Comparison of ENCODE assay signal across 24 mouse cellular contexts in the genomic region with DNA sequence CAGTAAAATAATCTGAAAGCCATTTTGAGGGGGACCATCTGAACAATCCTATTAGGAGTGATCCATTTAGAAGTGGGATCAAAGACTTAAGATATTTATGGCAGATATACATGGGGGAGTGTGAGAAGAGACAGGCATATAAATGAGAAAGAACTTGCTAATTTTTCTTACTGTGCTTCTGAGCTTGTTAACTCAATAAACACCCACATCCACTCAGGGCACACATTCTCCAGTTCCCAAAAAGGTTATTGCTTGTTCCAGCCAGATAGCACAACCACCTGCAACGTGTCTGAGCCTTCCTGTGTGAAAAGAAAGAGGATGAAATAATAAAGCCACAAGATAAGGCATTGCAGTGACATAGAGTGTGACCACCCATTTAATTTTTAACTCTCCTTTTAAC. TPM values are rescaled to one million over a fixed set of nuclear protein-coding genes. Genes with fewer than 3 reads are reported as not detected.
DNase-seq lines count a peak whose midpoint lies in the region; ATAC-seq lines count a peak whose summit lies in the region.
"Had no signal": no experiment of that assay in that cellular context is flagged by ENCODE, and none has a peak within 500 bp of the region (broad histone marks: within the 10 kb centered on the region; RNA-seq: fewer than 3 reads in every experiment).

No protein-coding gene starts in this region.

- H3K9ac ChIP-seq in intestine, embryonic 16.5 days (ENCODE audit: low read depth, low read length): no peak overlapping the region

- no peak overlapping the region for H3K4me2 ChIP-seq in intestine, embryonic 16.5 days (ENCODE audit: low read depth, low read length)

- H3K9me3 ChIP-seq in intestine, embryonic 16.5 days (ENCODE audit: control insufficient read depth, low read length): no peaks in the 10 kb centered on the region
- H3K9me3 ChIP-seq: G1E had no signal

- H3K4me1 ChIP-seq in intestine, embryonic 16.5 days (ENCODE audit: control insufficient read depth, insufficient read depth, low read length): no peaks in the 10 kb centered on the region

- H3K27me3 ChIP-seq in intestine, embryonic 16.5 days (replicated peaks; ENCODE audit: control insufficient read depth, insufficient read depth, low read length): no peaks in the 10 kb centered on the region
- H3K27me3 ChIP-seq: CH12.LX, Patski had no signal

- peak; percentile 83 for ATAC-seq in frontal cortex, adult (ENCODE audit: low TSS enrichment)
- ATAC-seq in intestine, embryonic 16.5 days: no peak
- ATAC-seq: activated CD4-positive, CD25-positive, alpha-beta regulatory T cell, adult 4 months; CD4-positive, CD25-positive, alpha-beta regulatory T cell, adult 4 months; Patski had no signal

- no peak for DNase-seq in frontal cortex, postnatal 25 days (ENCODE audit: low spot score in 2 of 2)
- DNase-seq in brain, adult 2 months (ENCODE audit: low read depth, low spot score): peak; percentile 38
- DNase-seq in telencephalon, adult 2 months (ENCODE audit: low read depth, low spot score): peak; percentile 46
- DNase-seq in c-Kit-positive CD71-positive TER-119-positive erythroid progenitor cells, embryonic 14.5 days (ENCODE audit: low spot score): no peak
- DNase-seq: adrenal gland, adult 2 months; adrenal gland, adult 8-10 months; adrenal gland, postnatal 10 days; adrenal gland, postnatal 14 days; adrenal gland, postnatal 25 days; adrenal gland, postnatal 36 days; B cell, adult 2 months; cerebellum, adult 11 months; cerebellum, adult 11-12 months; cerebellum, adult 18-20 months; cerebellum, adult 2 months; cerebellum, adult 8-10 months had no signal

- 23% methylated on average over 1 of the region's 1 CpGs for WGBS in intestine, embryonic 16.5 days

- no peak overlapping the region for H3K27ac ChIP-seq in intestine, embryonic 16.5 days (ENCODE audit: low read length)

- H3K4me3 ChIP-seq in intestine, embryonic 16.5 days (ENCODE audit: low read length): no peak overlapping the region

- no peaks in the 10 kb centered on the region for H3K36me3 ChIP-seq in intestine, embryonic 16.5 days (ENCODE audit: control insufficient read depth, insufficient read depth, low read length)
- H3K36me3 ChIP-seq: G1E had no signal

RNA-seq across cellular contexts. Expression of a gene that starts 22.9 kb away (rescaled TPM):
- polyA plus RNA-seq in intestine, embryonic 16.5 days (2015; fragmentation: Nextera tagmentation; extraction: Ambion mirVana): 4.6 and 6.3 TPM in 2 replicates
- polyA plus RNA-seq: activated CD4-positive, CD25-positive, alpha-beta regulatory T cell, adult 4 months; C2C12; CD4-positive, CD25-positive, alpha-beta regulatory T cell, adult 4 months; G1E; Patski had no signal

Comparison
In these comparisons a context has a peak if more than half of its experiments do, and no peak if none do; other contexts are left out.
1. DNase-seq: peak in brain, adult 2 months (single experiment) and telencephalon, adult 2 months (single experiment); none in frontal cortex, postnatal 25 days (0 of 2) and c-Kit-positive CD71-positive TER-119-positive erythroid progenitor cells, embryonic 14.5 days (single experiment).